Mouse (Mus musculus) liver, embryonic 11.5 days (tissue): ENCODE results near the gene Tdrkh. TPM values are rescaled to one million over a fixed set of nuclear protein-coding genes. Genes with fewer than 3 reads are reported as not detected.

Experiments
- ATAC-seq: fragments of 200-750 bp; cut with Nextera tagmentation; replicated peaks from 2 replicates; pipeline ENCODE4 v1.8.0; 2017; ENCODE audit warnings: moderate number of reproducible peaks, mild to moderate bottlenecking, moderate TSS enrichment, moderate library complexity; ENCODE audit not compliant: low FRiP score
- DNase-seq: peaks from one replicate; pipeline ENCODE4 v3.0.0-alpha.2; 2017; ENCODE audit warnings: low spot score
- H3K27ac ChIP-seq: fragments of 300-500 bp; sonication (generic); 2 replicates; pipeline ENCODE4 v1.5.1; 2014; ENCODE audit warnings: mild to moderate bottlenecking, low read depth, low read length, control low read depth
- H3K27me3 ChIP-seq: fragments of 300-500 bp; sonication (generic); replicated peaks from 2 replicates; pipeline ENCODE4 v1.6.1; 2014; ENCODE audit warnings: low read length, mixed read lengths; ENCODE audit not compliant: control insufficient read depth, insufficient read depth
- H3K36me3 ChIP-seq: fragments of 300-500 bp; sonication (generic); 2 replicates; pipeline ENCODE4 v1.6.1; 2014; ENCODE audit warnings: mild to moderate bottlenecking, low read length, moderate library complexity, mixed read lengths; ENCODE audit not compliant: control insufficient read depth, insufficient read depth
- H3K4me1 ChIP-seq: fragments of 300-500 bp; sonication (generic); replicated peaks from 2 replicates; pipeline ENCODE4 v1.6.1; 2014; ENCODE audit warnings: low read length, mixed read lengths; ENCODE audit not compliant: control insufficient read depth, insufficient read depth
- H3K4me2 ChIP-seq: fragments of 300-500 bp; sonication (generic); 2 replicates; pipeline ENCODE4 v1.6.1; 2014; ENCODE audit warnings: mild to moderate bottlenecking, control low read depth, moderate library complexity
- H3K4me3 ChIP-seq: fragments of 300-500 bp; sonication (generic); 2 replicates; pipeline ENCODE4 v1.5.1; 2014; ENCODE audit warnings: low read depth, low read length, control low read depth
- H3K9ac ChIP-seq: fragments of 300-500 bp; sonication (generic); 2 replicates; pipeline ENCODE4 v1.6.1; 2014; ENCODE audit warnings: low read depth, low read length, control low read depth
- H3K9me3 ChIP-seq: fragments of 300-500 bp; sonication (generic); 2 replicates; pipeline ENCODE4 v1.6.1; 2016; ENCODE audit warnings: low read length, inconsistent platforms, mixed read lengths; ENCODE audit not compliant: control insufficient read depth
- WGBS: fragments of 180-500 bp; shearing (Covaris S2); extraction: QIAGEN DNeasy Blood & Tissue Kit; methylation state at CpG from one replicate; pipeline ENCODE4 v1.1.7; 2014; 5-methylcytosine and 5-hydroxymethylcytosine counted together
- polyA plus RNA-seq: library from polyadenylated mRNA; unstranded; fragments of >200 nt; fragmentation: Nextera tagmentation; extraction: Ambion mirVana; gene quantifications from 2 replicates; pipeline ENCODE4 v1.2.1, GENCODE M21; 2014

The Tdrkh gene
- polyA plus RNA-seq, 1 experiment from 2014 or later, result 10.4 TPM

GRCm38 (mm10) chr3:94456529-94457000, 43.5 kb downstream of the Tdrkh start:
- no peaks in the 10 kb centered on the region for H3K27me3 ChIP-seq
- ATAC-seq (peak; percentile 78), DNase-seq (peak; percentile 80)
- peak overlapping the region; percentile 59 for H3K4me2 ChIP-seq
- H3K9me3 ChIP-seq, result no peaks in the 10 kb centered on the region
- no peak overlapping the region for H3K27ac ChIP-seq
- H3K36me3 ChIP-seq, result no peaks in the 10 kb centered on the region
- 4% methylated on average over 12 of the region's 12 CpGs for WGBS
- peak overlapping the region; percentile 32 for H3K4me3 ChIP-seq
- no peaks in the 10 kb centered on the region for H3K4me1 ChIP-seq
- H3K9ac ChIP-seq, result no peak overlapping the region

GRCm38 (mm10) chr3:94457055-94457454, 44.0 kb downstream of the Tdrkh start:
- WGBS, result 77% methylated on average over 3 of the region's 3 CpGs
- H3K9me3 ChIP-seq, result no peaks in the 10 kb centered on the region
- no peak overlapping the region for H3K9ac ChIP-seq
- DNase-seq (no peak), ATAC-seq (no peak)
- no peaks in the 10 kb centered on the region for H3K36me3 ChIP-seq
- peak overlapping the region; percentile 59 for H3K4me2 ChIP-seq
- no peak overlapping the region for H3K4me3 ChIP-seq
- no peaks in the 10 kb centered on the region for H3K4me1 ChIP-seq
- no peak overlapping the region for H3K27ac ChIP-seq
- no peaks in the 10 kb centered on the region for H3K27me3 ChIP-seq

- Histone ChIP-seq H3K27me3 (no peaks in the 10 kb centered on the region), H3K4me1 (no peaks in the 10 kb centered on the region), H3K36me3 (no peaks in the 10 kb centered on the region), H3K4me2 (no peak overlapping the region), H3K27ac (no peak overlapping the region), H3K4me3 (no peak overlapping the region), H3K9me3 (no peaks in the 10 kb centered on the region), H3K9ac (no peak overlapping the region)
- no peak for DNase-seq
- ATAC-seq, result no peak
- WGBS, result 86% methylated on average over 2 of the region's 2 CpGs
Observed at GRCm38 (mm10) chr3:94459834-94460233, 46.8 kb downstream of the Tdrkh start.

DNA sequence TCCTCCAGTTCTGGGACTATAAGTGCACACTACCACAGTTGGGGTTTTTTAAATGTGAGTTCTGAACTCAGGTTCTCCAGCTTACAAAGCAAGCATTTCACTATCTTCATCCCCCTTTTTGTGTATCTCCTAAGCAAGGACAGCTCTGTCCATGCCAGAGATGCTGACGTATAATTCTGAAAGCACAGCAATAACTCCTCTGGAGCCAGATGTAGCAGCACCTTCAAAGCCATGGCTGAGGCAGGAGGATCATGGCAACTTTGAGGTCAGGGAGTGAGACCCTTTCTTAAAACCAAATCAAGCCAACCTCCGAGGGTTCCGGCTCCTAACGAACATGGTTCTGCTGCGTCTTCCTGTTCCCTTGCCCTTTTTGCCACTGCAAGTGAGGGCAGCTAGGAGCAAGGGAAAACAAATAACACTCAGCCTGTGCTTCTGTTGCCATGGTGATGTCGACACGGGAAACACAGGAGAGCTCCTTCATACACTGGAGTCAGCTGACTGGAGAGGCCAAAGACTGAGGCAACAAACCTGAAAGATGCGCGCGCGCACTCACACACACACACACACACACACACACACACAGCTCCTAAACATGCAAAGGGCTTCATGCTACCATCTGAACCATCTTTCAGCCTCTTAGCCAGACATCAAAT, 51.0 kb downstream of the Tdrkh start:
- no peaks in the 10 kb centered on the region for H3K27me3 ChIP-seq
- ATAC-seq, result no peak
- no peak overlapping the region for H3K27ac ChIP-seq
- no peaks in the 10 kb centered on the region for H3K9me3 ChIP-seq
- no peak overlapping the region for H3K9ac ChIP-seq
- H3K4me1 ChIP-seq, result no peaks in the 10 kb centered on the region
- H3K36me3 ChIP-seq, result no peaks in the 10 kb centered on the region
- no peak for DNase-seq
- H3K4me3 ChIP-seq, result no peak overlapping the region
- H3K4me2 ChIP-seq, result no peak overlapping the region
- 68% methylated on average over 11 of the region's 11 CpGs for WGBS

DNA sequence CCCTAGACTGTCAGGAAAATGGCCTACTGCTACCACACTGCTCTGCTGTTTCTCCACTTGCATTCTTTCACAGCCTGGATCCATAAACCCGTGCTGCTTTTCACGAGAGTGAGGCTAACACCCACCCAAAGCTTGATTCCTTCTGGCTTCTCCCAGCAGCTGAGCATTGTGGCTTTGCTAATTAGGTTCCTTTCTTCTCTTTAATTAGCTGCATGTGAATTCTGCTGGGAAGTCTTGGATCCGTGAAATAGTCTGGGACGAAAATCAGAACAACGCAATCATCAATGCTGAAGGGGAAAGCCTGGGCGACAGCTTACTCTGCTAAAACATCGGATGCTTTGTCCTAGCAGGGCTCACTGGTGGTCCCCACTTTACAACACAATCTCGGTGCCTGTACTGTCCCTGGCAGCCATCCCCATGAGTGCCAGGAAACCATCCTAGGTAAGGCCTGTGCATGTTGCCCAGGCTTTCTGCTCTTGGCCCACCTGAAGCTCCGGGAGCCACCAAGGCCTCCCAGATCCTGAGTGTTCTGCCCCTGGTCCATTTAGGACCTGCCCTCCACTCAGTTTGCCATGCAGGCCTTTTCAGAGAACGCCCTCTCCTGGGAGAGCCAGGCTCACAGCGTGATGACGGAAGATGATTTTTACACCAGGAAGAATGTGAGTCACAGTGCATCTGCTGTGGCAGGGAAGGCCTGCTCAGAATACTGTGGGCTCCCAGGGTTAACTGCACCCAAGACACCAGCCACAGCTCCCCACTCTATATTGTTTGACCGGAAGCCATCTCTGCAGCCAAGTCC, 52.8 kb downstream of the Tdrkh start:
- H3K4me3 ChIP-seq, result no peak overlapping the region
- no peak for ATAC-seq
- no peak overlapping the region for H3K9ac ChIP-seq
- DNase-seq, result no peak
- no peak overlapping the region for H3K27ac ChIP-seq
- no peaks in the 10 kb centered on the region for H3K9me3 ChIP-seq
- 75% methylated on average over 13 of the region's 13 CpGs for WGBS
- H3K4me2 ChIP-seq, result no peak overlapping the region
- no peaks in the 10 kb centered on the region for H3K27me3 ChIP-seq
- no peaks in the 10 kb centered on the region for H3K36me3 ChIP-seq
- no peaks in the 10 kb centered on the region for H3K4me1 ChIP-seq

- 40% methylated on average over 3 of the region's 3 CpGs for WGBS
Observed at GRCm38 (mm10) chr3:94468931-94469330, 55.9 kb downstream of the Tdrkh start.

GRCm38 (mm10) chr3:94472447-94473114, 59.5 kb downstream of the Tdrkh start:
- H3K4me3 ChIP-seq, result no peak overlapping the region
- WGBS, result 16% methylated on average over 28 of the region's 28 CpGs
- no peaks in the 10 kb centered on the region for H3K36me3 ChIP-seq
- H3K9me3 ChIP-seq, result no peaks in the 10 kb centered on the region
- no peak overlapping the region for H3K9ac ChIP-seq
- no peak overlapping the region for H3K27ac ChIP-seq
- H3K4me2 ChIP-seq, result peak overlapping the region; percentile 46
- ATAC-seq (0 out of 2 replicates have a peak, but pooled peaks have one; percentile 51), DNase-seq (peak; percentile 49)
- no peaks in the 10 kb centered on the region for H3K27me3 ChIP-seq
- H3K4me1 ChIP-seq, result no peaks in the 10 kb centered on the region

More at GRCm38 (mm10) chr3:94468931-94469330, 55.9 kb downstream of the Tdrkh start:
- H3K27ac ChIP-seq, result no peak overlapping the region
- no peak for ATAC-seq
- no peak overlapping the region for H3K4me3 ChIP-seq
- no peaks in the 10 kb centered on the region for H3K36me3 ChIP-seq
- no peak overlapping the region for H3K4me2 ChIP-seq
- H3K9ac ChIP-seq, result no peak overlapping the region
- DNase-seq, result no peak
- no peaks in the 10 kb centered on the region for H3K4me1 ChIP-seq
- H3K9me3 ChIP-seq, result no peaks in the 10 kb centered on the region
- no peaks in the 10 kb centered on the region for H3K27me3 ChIP-seq

DNA sequence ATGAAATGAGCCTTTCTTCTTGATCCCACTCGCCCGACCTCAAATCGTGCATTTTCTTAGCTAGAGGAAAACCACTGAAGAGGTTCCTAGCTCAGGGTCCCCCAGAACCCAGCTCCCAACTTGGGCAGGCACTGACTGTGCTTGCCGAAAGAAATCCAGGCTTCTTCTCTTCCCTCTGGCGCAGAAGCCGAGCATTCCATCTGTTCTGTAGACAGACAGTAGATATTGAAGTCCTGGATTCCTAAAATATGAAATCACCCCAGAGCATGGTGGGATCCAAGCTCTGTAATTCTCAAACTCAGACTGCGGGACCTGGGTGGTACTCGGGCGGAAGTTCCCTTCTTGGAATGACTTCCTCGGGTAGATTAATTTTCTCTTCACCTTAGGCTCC, 60.0 kb downstream of the Tdrkh start:
- Histone ChIP-seq H3K9me3 (no peaks in the 10 kb centered on the region), H3K27ac (no peak overlapping the region), H3K9ac (no peak overlapping the region), H3K4me2 (no peak overlapping the region), H3K27me3 (no peaks in the 10 kb centered on the region), H3K36me3 (no peaks in the 10 kb centered on the region), H3K4me1 (no peaks in the 10 kb centered on the region), H3K4me3 (no peak overlapping the region)
- DNase-seq, result no peak
- ATAC-seq, result no peak
- WGBS, result 55% methylated on average over 10 of the region's 10 CpGs
